Mouse (Mus musculus): Measurements from ENCODE around the gene Emg1. TPM values are rescaled to one million over a fixed set of nuclear protein-coding genes. Genes with fewer than 3 reads are reported as not detected.

The Emg1 gene
- polyA plus RNA-seq, 1 experiment from 2014 or later, result 86.7 TPM

DNA sequence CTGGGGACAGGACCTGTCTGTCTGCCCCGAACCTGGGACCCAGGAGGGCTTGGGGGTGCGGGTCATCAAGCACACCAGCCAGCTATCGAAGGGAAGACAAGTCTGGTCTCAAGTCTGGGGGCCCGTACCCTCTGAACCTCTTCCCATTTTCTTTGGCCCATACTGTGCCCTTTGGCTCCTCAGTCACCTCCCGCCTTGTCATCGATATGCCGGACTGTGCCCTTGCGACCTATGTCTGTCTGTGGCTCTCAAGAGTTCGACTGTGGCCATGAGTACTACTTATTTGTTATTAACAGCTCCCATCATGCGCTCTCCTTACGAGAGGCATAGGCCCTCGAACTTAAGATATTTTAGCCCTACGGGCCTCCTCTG, 48.6 kb downstream of the Emg1 start:
- TF ChIP-seq CTCF (IDR thresholded peaks at IDR 0.05), result no peak
- TF ChIP-seq EP300 (IDR thresholded peaks at IDR 0.05), result no peak

DNA sequence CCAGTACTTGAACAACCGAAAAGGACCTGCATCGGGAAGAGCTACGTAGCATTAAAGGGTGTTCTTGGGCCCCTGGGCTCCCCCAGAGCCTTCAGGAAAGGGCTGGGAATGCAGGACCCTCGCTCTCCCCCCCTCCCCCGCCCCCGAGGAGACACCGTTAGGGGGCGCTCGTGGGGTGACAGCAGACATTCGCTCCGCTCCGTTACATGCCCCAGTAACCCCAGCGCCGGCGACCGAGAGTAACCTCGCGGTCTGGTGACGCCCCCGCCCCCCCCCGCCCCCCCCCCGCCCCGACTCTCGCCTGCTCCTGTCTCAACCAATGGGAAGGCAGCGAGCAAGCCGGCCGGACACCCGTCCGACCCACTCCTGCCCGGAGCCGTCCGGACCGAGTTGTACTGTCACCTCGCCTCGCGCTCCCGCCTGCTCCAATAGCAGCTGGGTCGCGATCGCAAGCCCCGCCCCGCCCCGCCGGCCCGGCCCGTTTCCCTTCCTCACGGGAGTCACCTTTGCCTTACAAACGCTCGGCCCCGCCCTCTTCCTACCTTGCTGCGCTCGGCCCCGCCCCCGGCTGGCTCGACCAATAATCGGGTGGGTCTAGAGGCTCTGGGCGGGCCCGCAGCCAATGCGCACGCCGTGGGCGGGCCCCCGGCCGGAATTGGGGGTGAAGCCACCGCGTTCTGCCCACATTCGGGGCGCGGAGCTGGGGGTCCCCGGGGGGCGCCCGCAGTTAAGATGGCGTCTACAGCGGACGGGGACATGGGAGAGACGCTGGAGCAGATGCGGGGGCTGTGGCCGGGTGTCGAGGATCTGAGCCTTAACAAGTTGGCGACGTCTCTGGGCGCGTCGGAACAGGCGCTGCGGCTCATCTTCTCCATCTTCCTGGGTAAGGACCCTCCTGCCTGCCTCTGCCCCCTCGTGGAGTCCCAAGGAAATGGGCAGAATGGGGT, 49.2 kb downstream of the Emg1 start, which contains the start of gene Lpcat3:
Gene Lpcat3, plus strand, starts transcription at position 551 of the 947 bp plus-strand sequence.
- H3K4me3 ChIP-seq (ENCODE audit: low read depth, low read length), result peak within 1 kb of the TSS; percentile 68
- peak; percentile 99 for DNase-seq (ENCODE audit: low spot score)
- peak within 1 kb of the TSS; percentile 57 for H3K4me2 ChIP-seq (replicated peaks; ENCODE audit: low read depth, low read length)
- no peak for TF ChIP-seq EP300 (IDR thresholded peaks at IDR 0.05)
- peak; percentile 79 for TF ChIP-seq CTCF (IDR thresholded peaks at IDR 0.05)
- H3K4me1 ChIP-seq (ENCODE audit: insufficient read depth, low read depth, low read length), result peaks cover 3% of the 10 kb centered on the region; the same call in 1 of the 2 replicates
- peak; percentile 97 for ATAC-seq
- peak within 1 kb of the TSS; percentile 58 for H3K9ac ChIP-seq (replicated peaks; ENCODE audit: low read depth)
- under 1% methylated on average over 59 of the region's 87 CpGs for WGBS
- no peaks in the 10 kb centered on the region for H3K27me3 ChIP-seq (replicated peaks; ENCODE audit: insufficient read depth, low read length)
- H3K36me3 ChIP-seq (ENCODE audit: insufficient read depth, low read length), result no peaks in the 10 kb centered on the region
- H3K27ac ChIP-seq (ENCODE audit: low read length), result peak within 1 kb of the TSS; percentile 84
- no peaks in the 10 kb centered on the region for H3K9me3 ChIP-seq (ENCODE audit: low read length)

More for the DNA sequence above, 48.6 kb downstream of the Emg1 start:
- H3K4me2 ChIP-seq (replicated peaks; ENCODE audit: low read depth, low read length), result peak overlapping the region; percentile 57
- H3K4me1 ChIP-seq (ENCODE audit: insufficient read depth, low read depth, low read length), result peaks cover 3% of the 10 kb centered on the region; the same call in 1 of the 2 replicates
- WGBS, result 10% methylated on average over 13 of the region's 13 CpGs
- H3K27me3 ChIP-seq (replicated peaks; ENCODE audit: insufficient read depth, low read length), result no peaks in the 10 kb centered on the region
- DNase-seq (ENCODE audit: low spot score) (peak; percentile 22), ATAC-seq (no peak)
- H3K9me3 ChIP-seq (ENCODE audit: low read length), result no peaks in the 10 kb centered on the region
- H3K9ac ChIP-seq (replicated peaks; ENCODE audit: low read depth), result peak overlapping the region; percentile 58
- H3K4me3 ChIP-seq (ENCODE audit: low read depth, low read length), result peak overlapping the region; percentile 68
- no peaks in the 10 kb centered on the region for H3K36me3 ChIP-seq (ENCODE audit: insufficient read depth, low read length)
- peak overlapping the region; percentile 84 for H3K27ac ChIP-seq (ENCODE audit: low read length)

DNA sequence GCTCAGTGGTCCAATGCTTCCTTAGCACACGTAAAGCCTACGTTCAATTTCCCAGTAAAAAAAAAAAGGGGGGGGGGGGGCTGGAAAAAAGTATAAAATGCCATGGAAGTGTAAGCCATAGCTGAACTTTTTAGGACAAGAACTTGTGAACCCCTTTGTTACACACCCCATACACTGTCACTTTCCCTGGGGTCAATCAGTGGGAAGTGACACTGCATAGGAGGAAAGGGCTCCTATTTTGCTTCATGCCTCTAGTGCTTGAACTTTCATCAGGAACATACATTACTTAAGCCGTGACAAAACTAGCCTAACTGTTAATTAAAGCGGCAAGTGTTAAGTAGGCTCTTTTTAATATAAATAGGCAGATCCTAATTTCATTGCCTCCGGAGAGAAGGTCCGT, 50.0 kb downstream of the Emg1 start:
- Histone ChIP-seq H3K9me3 (ENCODE audit: low read length) (no peaks in the 10 kb centered on the region), H3K27ac (ENCODE audit: low read length) (peak overlapping the region; percentile 84), H3K4me1 (ENCODE audit: insufficient read depth, low read depth, low read length) (peaks cover 3% of the 10 kb centered on the region; the same call in 1 of the 2 replicates), H3K27me3 (replicated peaks; ENCODE audit: insufficient read depth, low read length) (no peaks in the 10 kb centered on the region), H3K4me3 (ENCODE audit: low read depth, low read length) (peak overlapping the region; percentile 68), H3K4me2 (replicated peaks; ENCODE audit: low read depth, low read length) (peak overlapping the region; percentile 57), H3K9ac (replicated peaks; ENCODE audit: low read depth) (peak overlapping the region; percentile 38; the same call in 1 of the 2 replicates), H3K36me3 (ENCODE audit: insufficient read depth, low read length) (no peaks in the 10 kb centered on the region)
- TF ChIP-seq CTCF (IDR thresholded peaks at IDR 0.05) (no peak), EP300 (IDR thresholded peaks at IDR 0.05) (no peak)
- 28% methylated on average over 6 of the region's 6 CpGs for WGBS
- ATAC-seq (no peak), DNase-seq (ENCODE audit: low spot score) (no peak)

DNA sequence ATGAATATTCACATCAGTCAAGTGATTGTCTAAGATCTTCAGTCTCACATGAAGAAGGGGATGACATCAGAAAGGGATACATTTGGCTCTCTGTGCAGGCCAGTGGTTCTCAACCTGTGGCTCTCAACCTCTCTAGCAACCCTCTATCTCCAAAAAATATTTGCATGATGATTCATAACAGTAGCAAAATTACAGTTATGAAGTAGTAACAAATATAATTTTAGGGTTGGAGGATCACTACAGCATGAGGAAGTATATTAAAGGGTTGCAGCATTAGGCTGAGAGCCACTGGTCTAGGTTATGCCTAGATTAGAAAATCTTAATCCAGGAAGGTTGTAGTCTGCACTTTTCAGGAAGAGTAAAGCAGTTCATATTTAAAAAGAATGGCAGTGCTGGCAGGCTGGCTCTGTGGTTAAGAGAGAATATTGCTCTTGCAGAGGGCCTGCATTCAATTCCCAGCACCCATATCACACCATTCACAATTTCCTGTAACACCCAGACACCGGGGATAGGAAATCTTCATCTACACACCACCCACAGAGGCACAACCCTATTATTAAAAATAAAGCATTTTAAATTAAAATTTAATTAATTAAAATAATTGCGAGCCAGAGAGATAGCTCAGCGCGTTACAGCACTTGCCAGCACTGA, 50.7 kb downstream of the Emg1 start:
- Histone ChIP-seq H3K27ac (ENCODE audit: low read length) (no peak overlapping the region), H3K4me1 (ENCODE audit: insufficient read depth, low read depth, low read length) (peaks cover 3% of the 10 kb centered on the region; the same call in 1 of the 2 replicates), H3K36me3 (ENCODE audit: insufficient read depth, low read length) (no peaks in the 10 kb centered on the region), H3K9me3 (ENCODE audit: low read length) (no peaks in the 10 kb centered on the region), H3K4me3 (ENCODE audit: low read depth, low read length) (no peak overlapping the region), H3K27me3 (replicated peaks; ENCODE audit: insufficient read depth, low read length) (no peaks in the 10 kb centered on the region), H3K4me2 (replicated peaks; ENCODE audit: low read depth, low read length) (no peak overlapping the region), H3K9ac (replicated peaks; ENCODE audit: low read depth) (no peak overlapping the region)
- no peak for ATAC-seq
- DNase-seq (ENCODE audit: low spot score), result no peak
- TF ChIP-seq CTCF (IDR thresholded peaks at IDR 0.05), result no peak
- TF ChIP-seq EP300 (IDR thresholded peaks at IDR 0.05), result no peak
- whole genome bisulfite sequencing, result 92% methylated on average over 4 of the region's 4 CpGs

DNA sequence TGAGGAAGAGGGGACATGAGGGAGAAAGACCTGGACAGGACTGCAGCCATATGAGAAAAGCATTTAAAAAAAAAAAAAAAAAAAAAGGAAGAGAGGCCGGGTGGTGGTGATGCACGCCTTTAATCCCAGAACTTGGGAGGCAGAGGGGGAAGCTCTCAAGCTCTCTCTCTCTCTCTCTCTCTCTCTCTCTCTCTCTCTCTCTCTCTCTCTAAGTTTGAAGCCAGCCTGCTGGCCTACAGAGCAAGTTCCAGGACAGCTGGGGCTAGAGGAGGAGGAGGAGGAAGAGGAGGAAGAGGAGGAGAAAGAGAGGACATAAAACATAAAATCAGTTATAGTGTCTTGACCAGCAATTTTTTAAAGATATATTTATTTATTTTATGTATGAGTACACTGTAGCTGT, 53.9 kb downstream of the Emg1 start:
- Histone ChIP-seq H3K27ac (ENCODE audit: low read length) (no peak overlapping the region), H3K9ac (replicated peaks; ENCODE audit: low read depth) (no peak overlapping the region), H3K9me3 (ENCODE audit: low read length) (no peaks in the 10 kb centered on the region), H3K4me3 (ENCODE audit: low read depth, low read length) (no peak overlapping the region), H3K27me3 (replicated peaks; ENCODE audit: insufficient read depth, low read length) (no peaks in the 10 kb centered on the region), H3K4me1 (ENCODE audit: insufficient read depth, low read depth, low read length) (no peaks in the 10 kb centered on the region), H3K4me2 (replicated peaks; ENCODE audit: low read depth, low read length) (no peak overlapping the region), H3K36me3 (ENCODE audit: insufficient read depth, low read length) (no peaks in the 10 kb centered on the region)
- TF ChIP-seq EP300 (IDR thresholded peaks at IDR 0.05), result no peak
- no peak for TF ChIP-seq CTCF (IDR thresholded peaks at IDR 0.05)
- 70% methylated on average over 2 of the region's 2 CpGs for WGBS
- ATAC-seq (no peak), DNase-seq (ENCODE audit: low spot score) (no peak)

DNA sequence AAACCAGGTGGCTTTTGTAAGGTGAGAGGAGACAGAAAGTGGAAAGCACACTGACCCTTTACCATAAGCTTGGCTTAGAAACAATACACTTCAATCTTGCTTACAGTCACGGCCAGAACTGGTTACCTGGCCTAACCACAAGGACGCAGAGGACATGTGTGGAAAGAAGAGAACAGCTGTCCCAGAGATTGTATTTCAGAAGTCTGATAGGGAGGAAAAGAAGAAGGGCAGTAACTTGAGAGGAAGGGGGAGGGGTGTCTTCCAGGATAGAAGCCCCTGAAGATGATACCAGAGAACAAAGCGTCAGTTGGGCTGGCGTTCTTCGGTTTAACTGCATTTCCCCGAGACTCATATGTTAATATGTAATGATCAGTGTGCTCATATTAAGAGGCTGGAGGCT, 56.1 kb downstream of the Emg1 start:
- 37% methylated on average over 6 of the region's 6 CpGs for WGBS
- H3K9ac ChIP-seq (replicated peaks; ENCODE audit: low read depth), result no peak overlapping the region
- TF ChIP-seq EP300 (IDR thresholded peaks at IDR 0.05) (no peak), CTCF (IDR thresholded peaks at IDR 0.05) (no peak)
- no peaks in the 10 kb centered on the region for H3K4me1 ChIP-seq (ENCODE audit: insufficient read depth, low read depth, low read length)
- H3K9me3 ChIP-seq (ENCODE audit: low read length), result no peaks in the 10 kb centered on the region
- no peak overlapping the region for H3K4me3 ChIP-seq (ENCODE audit: low read depth, low read length)
- no peak for ATAC-seq
- no peaks in the 10 kb centered on the region for H3K27me3 ChIP-seq (replicated peaks; ENCODE audit: insufficient read depth, low read length)
- no peak for DNase-seq (ENCODE audit: low spot score)
- no peak overlapping the region for H3K27ac ChIP-seq (ENCODE audit: low read length)
- no peak overlapping the region for H3K4me2 ChIP-seq (replicated peaks; ENCODE audit: low read depth, low read length)
- no peaks in the 10 kb centered on the region for H3K36me3 ChIP-seq (ENCODE audit: insufficient read depth, low read length)

MicroRNA genes within 50 kb of the gene (microRNA counts, 519-probe panel; counts per million panel counts)
- microRNA mmu-miR-141 (6,059 counts per million, percentile 79 among the panel's probes with 10 or more counts), microRNA mmu-miR-200c (6,320 counts per million, percentile 83 among the panel's probes with 10 or more counts)

Small RNAs within 50 kb of the gene (microRNA-seq; reads per million reads assigned to microRNA genes)
- 2,103 reads per million, percentile 83 among the genes with 10 or more reads in this experiment for gene Mir141
- gene Mir200c, result 13,072 reads per million, percentile 95 among the genes with 10 or more reads in this experiment

Other genes with a start within 250 kb of the Emg1 start
- 0.31 and 0.88 TPM in 2 replicates for gene Clstn3, start 247.4 kb downstream of the Emg1 start, polyA plus RNA-seq (2015; fragmentation: Nextera tagmentation; extraction: Ambion mirVana)
- 1.5 and 2.2 TPM in 2 replicates for gene C1rl, start 219.1 kb downstream of the Emg1 start, polyA plus RNA-seq (2015; fragmentation: Nextera tagmentation; extraction: Ambion mirVana)
- 23.2 and 24.7 TPM in 2 replicates for gene C1ra, start 199.8 kb downstream of the Emg1 start, polyA plus RNA-seq (2015; fragmentation: Nextera tagmentation; extraction: Ambion mirVana)
- 18.7 and 18.8 TPM in 2 replicates for gene C1s1, start 169.8 kb downstream of the Emg1 start, polyA plus RNA-seq (2015; fragmentation: Nextera tagmentation; extraction: Ambion mirVana)
- gene C1rb, start 141.9 kb downstream of the Emg1 start, polyA plus RNA-seq (2015; fragmentation: Nextera tagmentation; extraction: Ambion mirVana), result 0.06 TPM in 1 of 2 replicates, not detected in the other
- gene C1s2, start 76.1 kb downstream of the Emg1 start, polyA plus RNA-seq (2015; fragmentation: Nextera tagmentation; extraction: Ambion mirVana), result 0.12 TPM in 1 of 2 replicates, not detected in the other
- 67.3 and 74.2 TPM in 2 replicates for gene Lpcat3, start 49.2 kb downstream of the Emg1 start, polyA plus RNA-seq (2015; fragmentation: Nextera tagmentation; extraction: Ambion mirVana)
- gene Phb2, start 158 bp upstream of the Emg1 start, polyA plus RNA-seq (2015; fragmentation: Nextera tagmentation; extraction: Ambion mirVana), result 162 and 169 TPM in 2 replicates
- gene Ptpn6, start 26.5 kb upstream of the Emg1 start, polyA plus RNA-seq (2015; fragmentation: Nextera tagmentation; extraction: Ambion mirVana), result 24.0 and 27.8 TPM in 2 replicates
- gene Grcc10, start 29.2 kb upstream of the Emg1 start, polyA plus RNA-seq (2015; fragmentation: Nextera tagmentation; extraction: Ambion mirVana), result 332 and 367 TPM in 2 replicates
- not detected in 2 replicates for gene Gm45234, start 43.8 kb upstream of the Emg1 start, polyA plus RNA-seq (2015; fragmentation: Nextera tagmentation; extraction: Ambion mirVana)
- 9.6 and 11.2 TPM in 2 replicates for gene Atn1, start 44.3 kb upstream of the Emg1 start, polyA plus RNA-seq (2015; fragmentation: Nextera tagmentation; extraction: Ambion mirVana)
- 1.2 and 1.5 TPM in 2 replicates for gene Eno2, start 57.5 kb upstream of the Emg1 start, polyA plus RNA-seq (2015; fragmentation: Nextera tagmentation; extraction: Ambion mirVana)
- 26.7 and 34.0 TPM in 2 replicates for gene Lrrc23, start 67.5 kb upstream of the Emg1 start, polyA plus RNA-seq (2015; fragmentation: Nextera tagmentation; extraction: Ambion mirVana)
- 27.6 and 33.7 TPM in 2 replicates for gene Spsb2, start 96.5 kb upstream of the Emg1 start, polyA plus RNA-seq (2015; fragmentation: Nextera tagmentation; extraction: Ambion mirVana)
- 186 and 187 TPM in 2 replicates for gene Tpi1, start 102.1 kb upstream of the Emg1 start, polyA plus RNA-seq (2015; fragmentation: Nextera tagmentation; extraction: Ambion mirVana)
- gene Usp5, start 117.3 kb upstream of the Emg1 start, polyA plus RNA-seq (2015; fragmentation: Nextera tagmentation; extraction: Ambion mirVana), result 53.6 and 54.3 TPM in 2 replicates
- 8.2 and 11.8 TPM in 2 replicates for gene Cdca3, start 117.4 kb upstream of the Emg1 start, polyA plus RNA-seq (2015; fragmentation: Nextera tagmentation; extraction: Ambion mirVana)
- 0.24 and 0.26 TPM in 2 replicates for gene Gnb3, start 128.1 kb upstream of the Emg1 start, polyA plus RNA-seq (2015; fragmentation: Nextera tagmentation; extraction: Ambion mirVana)
- 8.4 and 9.3 TPM in 2 replicates for gene P3h3, start 145.6 kb upstream of the Emg1 start, polyA plus RNA-seq (2015; fragmentation: Nextera tagmentation; extraction: Ambion mirVana)
- 0.20 and 0.26 TPM in 2 replicates for gene Gpr162, start 151.8 kb upstream of the Emg1 start, polyA plus RNA-seq (2015; fragmentation: Nextera tagmentation; extraction: Ambion mirVana)
- gene Cd4, start 176.0 kb upstream of the Emg1 start, polyA plus RNA-seq (2015; fragmentation: Nextera tagmentation; extraction: Ambion mirVana), result 0.07 and 0.10 TPM in 2 replicates
- 2.3 TPM in 2 replicates for gene Lag3, start 199.5 kb upstream of the Emg1 start, polyA plus RNA-seq (2015; fragmentation: Nextera tagmentation; extraction: Ambion mirVana)
- 533 and 563 TPM in 2 replicates for gene Ptms, start 207.9 kb upstream of the Emg1 start, polyA plus RNA-seq (2015; fragmentation: Nextera tagmentation; extraction: Ambion mirVana)
- gene Mlf2, start 219.2 kb upstream of the Emg1 start, polyA plus RNA-seq (2015; fragmentation: Nextera tagmentation; extraction: Ambion mirVana), result 289 and 300 TPM in 2 replicates

All from lung, postnatal 0 days (tissue).